Mouse (Mus musculus) inflammation-experienced regulatory T-cells, adult 6 months (primary cell): ENCODE results near the gene Xpot. TPM values are rescaled to one million over a fixed set of nuclear protein-coding genes. Genes with fewer than 3 reads are reported as not detected.

ENCODE experiments used
- ATAC-seq: one replicate; pipeline ENCODE4 v1.8.0; 2017
- polyA plus RNA-seq, 3 experiments: library from polyadenylated mRNA; unstranded; fragments of 100-300 nt; shearing (Covaris generic); gene quantifications; one replicate each; pipeline ENCODE4 v1.2.1; 2017

The Xpot gene
- polyA plus RNA-seq, 3 experiments from 2014 or later = 12.6 to 20.3 (median 19.9) TPM

- no peak for ATAC-seq
Measured at GRCm38 (mm10) chr10:121571511-121572147, 54.5 kb downstream of the Xpot start.

GRCm38 (mm10) chr10:121571031-121571430, 55.1 kb downstream of the Xpot start:
- no peak for ATAC-seq

GRCm38 (mm10) chr10:121569796-121570195, 56.3 kb downstream of the Xpot start:
- ATAC-seq = no peak

- ATAC-seq = no peak
Measured at GRCm38 (mm10) chr10:121569001-121569589, 57.0 kb downstream of the Xpot start.

- ATAC-seq = no peak
Measured at GRCm38 (mm10) chr10:121568534-121568933, 57.6 kb downstream of the Xpot start.

- no peak for ATAC-seq
Measured at GRCm38 (mm10) chr10:121568026-121568425, 58.1 kb downstream of the Xpot start.

- ATAC-seq = no peak
Measured at GRCm38 (mm10) chr10:121564447-121564846, 61.7 kb downstream of the Xpot start.

- no peak for ATAC-seq
Measured at GRCm38 (mm10) chr10:121558231-121558630, 67.9 kb downstream of the Xpot start.

GRCm38 (mm10) chr10:121556263-121556662, 69.9 kb downstream of the Xpot start:
- no peak for ATAC-seq

GRCm38 (mm10) chr10:121550334-121550733, 75.8 kb downstream of the Xpot start:
- ATAC-seq = no peak

GRCm38 (mm10) chr10:121549670-121550069, 76.5 kb downstream of the Xpot start:
- ATAC-seq = no peak

GRCm38 (mm10) chr10:121547162-121547561, 79.0 kb downstream of the Xpot start:
- ATAC-seq = no peak

GRCm38 (mm10) chr10:121543577-121543976, 82.6 kb downstream of the Xpot start:
- no peak for ATAC-seq

- ATAC-seq = no peak
Measured at GRCm38 (mm10) chr10:121542156-121542555, 84.0 kb downstream of the Xpot start.

Other genes with a start within 250 kb of the Xpot start
- gene Rassf3, start 150.0 kb downstream of the Xpot start, polyA plus RNA-seq = 1 to 10 TPM; 6.1 to 6.8 (median 6.2) TPM
- gene Tbk1, start 39.5 kb downstream of the Xpot start, polyA plus RNA-seq = 10 to 100 TPM; 82.8 to 83.5 (median 83.2) TPM
- 1 to 10 TPM in 2 of 3 experiments, not detected in 1; 1.4 TPM for gene D930020B18Rik, start 15.3 kb upstream of the Xpot start, polyA plus RNA-seq
- gene BC048403, start 113.6 kb upstream of the Xpot start, polyA plus RNA-seq = 1 to 10 TPM; 2.8 to 4.6 (median 4.5) TPM